Mouse (Mus musculus) erythroblast, embryonic 14.5 days (primary cell): Measurements from ENCODE around the gene Them7.

Experiments used
- GATA1 ChIP-seq: IDR thresholded peaks from 2 replicates; pipeline ENCODE4 v1.6.1; 2012; ENCODE audit warnings: low read length, inconsistent platforms, mixed read lengths
- TAL1 ChIP-seq: IDR thresholded peaks from 3 replicates; pipeline ENCODE4 v1.6.1; 2012; ENCODE audit warnings: low read length, inconsistent platforms, mixed read lengths

- TF ChIP-seq GATA1 (no peak), TAL1 (no peak)
These were observed 165.1 kb downstream of the Them7 start for GRCm38 (mm10) chr2:105389007-105389890.
